Mouse (Mus musculus) neural tube, embryonic 14.5 days (tissue): ENCODE results near the gene Foxf1. TPM values are rescaled to one million over a fixed set of nuclear protein-coding genes. Genes with fewer than 3 reads are reported as not detected.

Experiments used
- ATAC-seq: fragments of 200-750 bp; cut with Nextera tagmentation; 2 replicates; pipeline ENCODE4 v1.8.0; 2017; ENCODE audit warnings: low read depth, mild to moderate bottlenecking, moderate TSS enrichment, moderate library complexity
- H3K27ac ChIP-seq: fragments of 300-500 bp; sonication (generic); 2 replicates; pipeline ENCODE4 v1.5.1; 2014; ENCODE audit warnings: low read depth, mild to moderate bottlenecking, control low read depth, low read length, moderate library complexity, mixed read lengths
- H3K27me3 ChIP-seq: fragments of 300-500 bp; sonication (generic); 2 replicates; pipeline ENCODE4 v1.6.1; 2014; ENCODE audit warnings: low read length; ENCODE audit not compliant: control insufficient read depth, insufficient read depth
- H3K36me3 ChIP-seq: fragments of 300-500 bp; sonication (generic); 2 replicates; pipeline ENCODE4 v1.6.1; 2014; ENCODE audit warnings: low read length, mixed read lengths; ENCODE audit not compliant: control insufficient read depth, insufficient read depth
- H3K4me1 ChIP-seq: fragments of 300-500 bp; sonication (generic); 2 replicates; pipeline ENCODE4 v1.6.1; 2014; ENCODE audit warnings: low read length; ENCODE audit not compliant: control insufficient read depth, insufficient read depth
- H3K4me2 ChIP-seq: fragments of 300-500 bp; sonication (generic); 2 replicates; pipeline ENCODE4 v1.6.1; 2014; ENCODE audit warnings: mild to moderate bottlenecking, low read depth, low read length, control low read depth
- H3K4me3 ChIP-seq: fragments of 300-500 bp; sonication (generic); 2 replicates; pipeline ENCODE4 v1.5.1; 2014; ENCODE audit warnings: low read depth, low read length, control low read depth, mixed read lengths
- H3K9ac ChIP-seq: fragments of 300-500 bp; sonication (generic); replicated peaks from 2 replicates; pipeline ENCODE4 v1.6.1; 2014; ENCODE audit warnings: low read depth, mild to moderate bottlenecking, control low read depth, low read length, mixed read lengths
- H3K9me3 ChIP-seq: fragments of 300-500 bp; sonication (generic); 2 replicates; pipeline ENCODE4 v1.6.1; 2016; ENCODE audit warnings: low read length; ENCODE audit not compliant: control insufficient read depth
- WGBS: fragments of 180-500 bp; shearing (Covaris S2); extraction: QIAGEN DNeasy Blood & Tissue Kit; methylation state at CpG from one replicate; pipeline ENCODE4 v1.1.7; 2014; 5-methylcytosine and 5-hydroxymethylcytosine counted together
- polyA plus RNA-seq: library from polyadenylated mRNA; unstranded; fragments of >200 nt; fragmentation: Nextera tagmentation; extraction: Ambion mirVana; gene quantifications from 2 replicates; pipeline ENCODE4 v1.2.1, GENCODE M21; 2014

Foxf1 gene
- polyA plus RNA-seq, 1 experiment from 2014 or later, result 0.16 TPM

DNA sequence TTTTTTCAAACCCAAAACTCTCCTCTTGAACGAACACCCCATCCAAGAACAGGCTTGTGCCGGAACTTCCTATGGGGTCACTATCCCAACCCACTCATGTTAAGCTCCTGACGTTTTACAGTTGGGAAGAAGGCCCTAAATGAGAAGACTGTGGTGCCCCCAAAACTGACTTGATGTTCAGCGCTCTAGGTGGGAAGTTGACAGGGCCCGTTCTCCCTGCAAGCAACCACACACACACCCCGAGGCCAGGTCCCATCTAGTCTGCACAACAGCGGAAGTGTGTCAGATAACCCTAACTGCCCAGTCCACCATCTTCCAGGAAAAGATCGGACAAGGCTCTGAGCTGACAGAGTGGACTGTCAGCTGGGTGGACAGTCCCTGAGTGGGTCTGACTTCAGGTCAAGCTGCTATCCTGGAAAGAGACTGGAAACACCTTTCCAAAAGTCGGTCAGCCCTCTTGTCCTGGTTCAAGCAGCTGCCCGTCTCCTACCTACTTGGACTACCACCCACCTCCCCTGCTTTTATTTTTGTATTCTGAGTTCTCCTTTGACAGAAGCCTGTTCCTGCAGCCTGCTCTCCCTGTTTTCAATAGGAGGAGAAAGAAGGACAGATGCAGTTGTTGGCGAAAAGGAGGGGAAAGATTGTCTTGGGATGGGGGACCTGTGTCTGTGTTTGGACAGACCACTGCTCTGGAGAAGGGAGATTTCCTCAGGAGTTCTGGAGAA, 11.6 kb upstream of the Foxf1 start:
- no peak for ATAC-seq
- 9% methylated on average over 11 of the region's 11 CpGs for WGBS

DNA sequence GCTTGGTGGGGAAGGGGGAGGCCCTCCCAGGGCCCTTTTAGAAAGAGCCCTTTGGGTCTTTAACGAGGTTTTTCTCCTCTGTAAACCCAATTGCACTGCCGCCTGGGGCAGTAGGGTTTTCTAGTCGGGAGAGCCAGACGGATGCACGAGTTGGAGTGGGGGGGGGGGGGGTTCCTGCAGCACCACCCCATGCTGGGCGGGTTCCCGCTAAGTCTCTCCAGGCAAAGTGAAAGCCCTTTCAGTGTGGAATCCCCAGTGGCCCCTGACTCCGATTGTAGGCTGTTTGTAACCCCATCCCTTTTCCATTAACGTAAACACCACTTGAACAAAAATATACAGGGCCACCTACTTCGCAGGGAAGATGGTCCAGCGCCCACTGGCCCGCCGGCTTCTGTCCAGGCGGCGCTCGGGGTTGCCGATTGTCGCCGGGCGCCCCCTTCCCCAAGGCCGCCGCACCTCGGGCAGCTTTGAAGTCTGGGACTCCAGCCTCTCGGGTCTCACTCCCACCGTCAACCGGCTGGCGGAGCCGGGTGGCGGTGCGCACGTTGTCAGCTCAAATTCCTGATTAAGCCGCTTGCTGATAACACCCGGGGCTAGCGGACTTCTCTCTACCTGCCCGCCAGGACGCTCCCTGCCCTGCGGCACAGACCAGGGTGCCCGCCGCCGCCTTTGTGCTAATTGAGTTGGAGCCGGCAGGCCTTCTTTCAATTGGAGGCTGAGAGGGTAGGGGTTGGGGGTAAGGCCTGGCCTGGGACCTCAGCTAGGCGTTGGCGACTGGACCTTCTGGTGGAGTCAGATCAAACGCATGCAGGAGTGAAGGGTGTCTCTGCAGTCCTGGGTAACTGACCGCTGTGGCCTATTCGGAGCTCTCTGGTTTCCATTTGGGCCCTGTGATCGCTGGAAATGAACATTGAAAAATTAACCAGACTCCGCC, 10.7 kb upstream of the Foxf1 start:
- Histone ChIP-seq H3K4me1 (no peaks in the 10 kb centered on the region; the same call in 1 of the 2 replicates), H3K9ac (no peak overlapping the region), H3K4me2 (no peak overlapping the region), H3K4me3 (no peak overlapping the region), H3K27me3 (peaks cover 61% of the 10 kb centered on the region), H3K27ac (no peak overlapping the region), H3K36me3 (no peaks in the 10 kb centered on the region), H3K9me3 (no peaks in the 10 kb centered on the region)
- no peak for ATAC-seq
- WGBS, result under 1% methylated on average over 45 of the region's 48 CpGs

More for the DNA sequence above, 11.6 kb upstream of the Foxf1 start:
- no peak overlapping the region for H3K4me3 ChIP-seq
- no peaks in the 10 kb centered on the region; the same call in 1 of the 2 replicates for H3K4me1 ChIP-seq
- H3K9ac ChIP-seq, result no peak overlapping the region
- no peak overlapping the region for H3K4me2 ChIP-seq
- no peak overlapping the region for H3K27ac ChIP-seq
- H3K27me3 ChIP-seq, result peaks cover 55% of the 10 kb centered on the region
- no peaks in the 10 kb centered on the region for H3K36me3 ChIP-seq
- no peaks in the 10 kb centered on the region for H3K9me3 ChIP-seq

DNA sequence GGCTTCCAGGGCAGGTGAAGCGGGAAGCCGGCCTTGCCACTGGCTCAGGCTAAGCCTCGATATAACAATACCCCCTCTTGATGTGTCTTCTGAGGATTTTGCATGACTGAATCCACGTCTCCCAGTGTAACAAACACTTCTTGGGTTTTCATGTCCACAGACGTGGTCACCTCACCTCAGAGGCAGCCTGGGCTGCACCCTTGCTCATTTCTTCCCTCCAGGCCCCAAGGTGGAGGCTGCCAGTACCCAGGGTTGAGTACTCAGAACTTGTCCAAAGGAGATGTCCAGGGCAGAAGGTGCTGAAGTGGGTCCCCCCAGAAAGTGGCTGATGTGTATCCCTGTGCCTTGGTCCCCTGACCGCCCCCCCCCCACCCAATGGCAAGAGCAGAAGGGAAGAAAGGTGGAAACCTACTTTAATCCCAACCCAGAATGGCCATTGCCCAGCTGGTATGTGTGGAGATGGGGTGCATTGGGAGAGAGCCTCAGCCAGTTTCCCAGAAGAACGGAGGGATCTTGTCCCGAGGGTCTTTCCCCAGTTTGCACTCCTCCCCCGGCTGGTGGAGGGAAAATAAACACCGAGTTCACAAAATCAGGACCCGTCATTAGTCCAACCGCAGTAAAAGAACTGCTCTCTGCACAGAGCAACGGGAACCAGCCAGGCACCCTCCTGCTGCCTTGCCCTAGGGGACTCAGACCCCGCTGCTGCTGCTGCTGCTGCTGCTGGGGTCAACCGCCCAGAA, 9.9 kb upstream of the Foxf1 start:
- Histone ChIP-seq H3K27me3 (peaks cover 67% of the 10 kb centered on the region), H3K9me3 (no peaks in the 10 kb centered on the region), H3K9ac (no peak overlapping the region), H3K4me2 (no peak overlapping the region), H3K36me3 (no peaks in the 10 kb centered on the region), H3K27ac (no peak overlapping the region), H3K4me1 (no peaks in the 10 kb centered on the region; the same call in 1 of the 2 replicates), H3K4me3 (no peak overlapping the region)
- ATAC-seq, result no peak
- 1% methylated on average over 15 of the region's 15 CpGs for WGBS

DNA sequence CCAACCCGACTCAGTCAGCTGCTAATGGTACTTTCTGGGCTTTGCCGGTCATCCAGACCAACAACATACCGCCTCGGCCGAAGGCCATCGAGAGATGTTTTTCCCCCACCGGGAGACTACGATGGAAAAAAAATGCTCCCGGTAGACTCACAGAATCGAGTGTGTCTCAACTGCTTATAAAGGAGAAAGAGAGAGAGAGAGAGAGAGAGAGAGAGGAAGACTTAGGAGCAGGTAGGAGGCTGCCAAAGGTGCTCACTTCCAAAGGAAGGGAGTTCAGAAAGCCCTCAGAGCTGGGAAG, 9.4 kb upstream of the Foxf1 start:
- H3K4me1 ChIP-seq, result no peaks in the 10 kb centered on the region; the same call in 1 of the 2 replicates
- WGBS, result under 1% methylated on average over 10 of the region's 10 CpGs
- no peaks in the 10 kb centered on the region for H3K9me3 ChIP-seq
- no peak overlapping the region for H3K9ac ChIP-seq
- H3K36me3 ChIP-seq, result no peaks in the 10 kb centered on the region
- no peak for ATAC-seq
- H3K27me3 ChIP-seq, result peaks cover 71% of the 10 kb centered on the region
- H3K4me3 ChIP-seq, result no peak overlapping the region
- no peak overlapping the region for H3K27ac ChIP-seq
- no peak overlapping the region for H3K4me2 ChIP-seq

DNA sequence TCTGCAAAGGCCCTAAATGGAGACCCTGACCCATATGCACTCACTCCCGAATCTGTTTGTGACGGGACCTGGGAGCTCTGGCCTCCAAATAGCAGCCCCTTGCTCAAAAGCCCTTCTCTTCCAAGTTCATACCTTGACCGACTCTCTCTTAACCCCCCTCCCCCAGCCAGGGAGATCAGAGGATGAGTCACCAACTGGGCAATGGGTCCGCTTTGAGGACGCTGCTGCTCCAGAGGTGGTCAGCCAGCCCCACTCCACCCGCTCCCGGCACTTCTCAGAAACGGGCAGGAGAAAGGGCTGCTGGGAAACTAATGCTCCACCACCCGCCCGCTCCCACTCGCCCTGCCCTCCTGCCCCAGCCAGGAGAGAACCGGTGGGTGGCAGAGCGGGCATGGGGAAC, 8.2 kb upstream of the Foxf1 start:
- Histone ChIP-seq H3K9me3 (no peaks in the 10 kb centered on the region), H3K27ac (no peak overlapping the region), H3K27me3 (peaks cover 75% of the 10 kb centered on the region), H3K36me3 (no peaks in the 10 kb centered on the region), H3K4me2 (no peak overlapping the region), H3K4me1 (no peaks in the 10 kb centered on the region; the same call in 1 of the 2 replicates), H3K4me3 (no peak overlapping the region), H3K9ac (no peak overlapping the region)
- no peak for ATAC-seq
- 2% methylated on average over 13 of the region's 13 CpGs for WGBS

DNA sequence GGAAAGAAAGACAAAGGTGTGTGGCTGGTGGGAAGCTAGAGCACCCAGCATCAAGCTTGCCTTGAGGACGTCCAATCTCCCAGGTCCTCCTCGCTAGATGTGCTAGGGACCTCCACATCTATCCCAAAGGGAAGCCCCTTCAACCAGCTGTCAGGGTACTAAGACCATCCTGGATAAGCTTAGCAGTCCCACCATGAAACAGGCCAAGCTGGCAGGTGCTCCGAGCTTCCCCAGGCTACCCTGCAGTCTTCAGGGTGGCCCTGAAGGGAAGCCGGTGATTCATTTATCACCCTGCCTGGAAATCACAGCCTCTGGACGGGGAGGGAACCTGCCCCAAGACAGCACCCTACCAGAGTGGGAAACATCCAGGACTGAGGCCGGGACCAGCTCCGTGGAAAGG, 7.6 kb upstream of the Foxf1 start:
- no peak overlapping the region for H3K4me2 ChIP-seq
- no peaks in the 10 kb centered on the region for H3K36me3 ChIP-seq
- ATAC-seq, result no peak
- H3K27ac ChIP-seq, result no peak overlapping the region
- H3K27me3 ChIP-seq, result peaks cover 71% of the 10 kb centered on the region
- H3K9ac ChIP-seq, result no peak overlapping the region
- 5% methylated on average over 7 of the region's 7 CpGs for WGBS
- H3K9me3 ChIP-seq, result no peaks in the 10 kb centered on the region
- H3K4me1 ChIP-seq, result no peaks in the 10 kb centered on the region; the same call in 1 of the 2 replicates
- H3K4me3 ChIP-seq, result no peak overlapping the region

DNA sequence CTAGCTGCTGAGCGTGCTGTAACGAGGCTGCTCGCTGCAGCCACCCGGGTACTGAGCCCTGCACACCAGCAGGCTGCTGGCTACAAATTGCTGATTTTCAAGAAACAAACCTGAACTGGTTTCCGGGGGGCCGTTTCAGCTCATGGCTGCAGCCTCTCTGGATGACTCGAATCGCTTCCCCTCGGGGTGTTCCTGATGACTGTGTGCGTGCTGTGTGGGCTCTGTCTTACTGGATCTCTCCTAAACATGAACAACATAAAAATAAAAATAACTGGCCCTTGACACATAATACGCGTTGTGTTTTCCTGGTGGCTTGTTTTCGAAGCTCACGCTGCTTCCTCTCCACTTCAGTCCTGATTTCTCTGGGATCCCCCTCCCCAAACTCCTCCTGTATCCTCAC, 5.5 kb upstream of the Foxf1 start:
- H3K27ac ChIP-seq, result no peak overlapping the region
- H3K9ac ChIP-seq, result no peak overlapping the region
- no peaks in the 10 kb centered on the region for H3K9me3 ChIP-seq
- H3K27me3 ChIP-seq, result peaks cover 79% of the 10 kb centered on the region
- 0 out of 2 replicates have a peak, but pooled peaks cover 3% of the 10 kb centered on the region for H3K4me1 ChIP-seq
- H3K36me3 ChIP-seq, result no peaks in the 10 kb centered on the region
- WGBS, result 3% methylated on average over 14 of the region's 14 CpGs
- no peak overlapping the region for H3K4me3 ChIP-seq
- ATAC-seq, result no peak
- no peak overlapping the region for H3K4me2 ChIP-seq

DNA sequence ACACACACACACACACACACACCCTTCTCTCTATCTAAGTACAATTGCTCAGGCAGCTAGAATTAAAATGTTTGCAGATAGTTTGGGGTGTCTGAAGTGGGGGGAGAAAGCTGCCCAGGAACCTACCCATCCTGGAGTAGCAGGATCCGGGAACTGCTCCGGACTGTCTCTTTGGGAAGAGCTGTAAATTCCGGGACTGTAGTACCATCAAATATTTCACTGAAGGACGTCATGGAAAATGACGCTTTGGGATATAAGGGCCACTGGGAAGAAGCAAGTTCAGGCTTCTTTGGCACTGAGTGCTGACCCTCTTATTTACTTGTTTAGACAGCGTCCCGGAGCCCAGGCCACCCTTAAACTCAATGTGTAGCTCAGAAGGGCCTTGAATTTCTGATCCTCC, 5.0 kb upstream of the Foxf1 start:
- Histone ChIP-seq H3K36me3 (no peaks in the 10 kb centered on the region), H3K27ac (no peak overlapping the region), H3K9ac (no peak overlapping the region), H3K27me3 (peaks cover 78% of the 10 kb centered on the region), H3K4me1 (0 out of 2 replicates have a peak, but pooled peaks cover 8% of the 10 kb centered on the region), H3K4me3 (no peak overlapping the region), H3K9me3 (no peaks in the 10 kb centered on the region), H3K4me2 (no peak overlapping the region)
- ATAC-seq, result no peak
- 4% methylated on average over 7 of the region's 7 CpGs for WGBS
